Mouse (Mus musculus) layer of hippocampus, adult 9-11 months (tissue): Measurements from ENCODE around the gene Wwox.
A peak's percentile ranks its signal among the peaks of the same experiment; 100 is the strongest.

Experiments
- DNase-seq: peaks from one replicate; pipeline ENCODE4 v3.0.0; 2022

The Wwox gene

GRCm38 (mm10) chr8:114929597-114929996 is 490.1 kb downstream of the Wwox start:
- DNase-seq = no peak

GRCm38 (mm10) chr8:114932071-114932630 is 492.7 kb downstream of the Wwox start:
- no peak for DNase-seq

- no peak for DNase-seq
Measured at GRCm38 (mm10) chr8:114933248-114933647, 493.8 kb downstream of the Wwox start.

- DNase-seq = peak; percentile 28
Measured at GRCm38 (mm10) chr8:114936887-114937286, 497.4 kb downstream of the Wwox start.

GRCm38 (mm10) chr8:114939338-114939737 is 499.9 kb downstream of the Wwox start:
- DNase-seq = no peak

- DNase-seq = no peak
Measured at GRCm38 (mm10) chr8:114941096-114941495, 501.6 kb downstream of the Wwox start.

DNA sequence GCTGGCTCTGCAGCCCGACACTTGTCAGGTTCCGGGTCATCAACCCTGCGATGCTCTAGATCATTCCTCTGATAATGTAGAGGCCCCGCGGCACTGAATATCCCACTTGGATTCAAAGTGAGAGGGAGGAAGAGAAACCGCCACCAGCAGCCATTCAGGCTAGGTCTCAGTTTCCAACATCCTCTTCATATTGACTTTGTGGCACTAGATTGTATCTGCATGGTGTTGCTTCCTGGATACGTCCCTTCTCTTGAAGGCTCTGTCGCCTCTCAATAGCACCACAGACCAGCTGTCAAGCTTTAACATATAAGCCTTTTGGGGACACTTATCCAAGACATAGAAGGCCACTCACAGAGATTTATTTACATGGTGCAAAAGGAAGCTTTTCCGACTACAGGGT is 502.2 kb downstream of the Wwox start:
- DNase-seq = no peak

DNA sequence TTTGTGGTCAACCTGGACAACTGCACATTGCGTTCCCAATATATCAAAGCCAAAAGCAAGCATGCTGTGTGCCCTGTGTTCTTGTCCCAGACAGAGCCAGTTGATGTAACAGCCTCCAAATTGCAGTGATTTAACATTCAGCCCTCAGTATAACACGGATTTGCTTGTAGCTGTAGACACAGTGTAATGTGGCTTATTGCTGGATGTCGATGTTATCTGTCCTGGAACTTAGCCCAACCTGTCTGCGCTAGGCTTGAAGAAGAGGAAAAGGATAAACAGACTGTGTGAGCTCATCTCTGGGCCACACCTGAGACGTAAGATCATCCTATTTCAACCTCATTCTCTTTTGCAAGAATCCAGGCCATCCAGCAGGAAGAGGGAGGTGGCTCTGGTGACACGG is 508.5 kb downstream of the Wwox start:
- DNase-seq = no peak

- DNase-seq = no peak
Measured at GRCm38 (mm10) chr8:114956377-114957168, 517.1 kb downstream of the Wwox start.

- DNase-seq = no peak
Measured at GRCm38 (mm10) chr8:114958437-114959107, 519.1 kb downstream of the Wwox start.

DNA sequence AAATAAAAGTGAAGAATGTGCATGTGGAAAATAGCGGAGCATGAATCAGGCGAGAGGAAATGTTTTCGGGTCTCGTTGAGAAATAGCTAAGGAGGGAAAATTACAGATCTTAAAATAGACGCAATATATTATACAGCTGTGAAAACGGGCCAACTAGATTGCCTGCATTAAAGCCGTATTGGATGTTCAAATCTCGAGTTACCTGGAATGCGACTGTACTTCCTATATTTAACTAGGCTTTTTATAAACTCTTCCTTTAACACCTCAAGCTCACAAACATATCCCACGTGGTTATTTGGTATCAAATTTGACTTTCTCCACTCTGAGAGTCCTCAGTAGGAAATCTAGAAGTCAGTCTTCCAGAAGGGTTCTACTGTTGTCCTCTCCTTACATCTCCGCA is 520.0 kb downstream of the Wwox start:
- no peak for DNase-seq

GRCm38 (mm10) chr8:114962494-114962893 is 523.0 kb downstream of the Wwox start:
- DNase-seq = no peak

DNA sequence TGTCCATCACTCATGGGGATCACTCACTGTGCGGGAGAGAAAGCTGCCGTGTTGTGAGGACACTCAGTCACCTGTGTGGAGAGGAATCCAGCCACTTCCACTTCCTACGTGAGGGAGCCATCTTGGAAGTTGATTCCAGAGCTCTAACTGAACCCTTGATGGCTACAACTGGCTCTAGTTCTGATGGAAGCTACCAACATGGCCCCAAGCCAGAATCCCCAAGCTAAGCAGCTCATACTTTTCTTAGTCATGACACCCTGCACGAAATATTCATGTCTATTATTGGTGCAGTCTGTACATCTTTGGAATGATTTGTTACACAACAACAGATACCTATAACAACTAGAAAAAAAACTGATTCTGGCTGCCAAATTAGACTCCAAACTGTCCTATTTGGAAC is 523.8 kb downstream of the Wwox start:
- DNase-seq = no peak

- DNase-seq = no peak
Measured at GRCm38 (mm10) chr8:114964206-114964605, 524.8 kb downstream of the Wwox start.

- no peak for DNase-seq
Measured at GRCm38 (mm10) chr8:114968842-114969241, 529.4 kb downstream of the Wwox start.

DNA sequence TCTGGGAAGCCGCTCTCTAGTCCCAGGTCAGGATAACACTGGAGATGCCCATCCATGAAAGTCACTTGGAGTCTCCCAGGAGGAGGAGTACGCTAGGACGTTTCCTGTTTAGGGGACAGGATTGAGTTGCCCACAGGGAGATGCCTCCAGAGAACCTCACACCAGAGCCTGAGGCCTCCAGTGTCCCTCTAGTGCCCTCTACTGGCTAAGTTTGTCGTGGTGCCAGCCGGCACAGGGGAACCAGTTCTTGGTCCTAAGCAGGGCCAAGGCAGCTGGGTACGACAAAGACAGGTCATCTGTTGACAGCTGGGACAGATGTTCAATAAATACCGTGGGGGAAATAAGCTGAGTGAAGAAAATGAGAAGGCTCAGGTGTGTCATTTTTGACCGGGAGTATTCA is 531.9 kb downstream of the Wwox start:
- DNase-seq = peak; percentile 62

- DNase-seq = no peak
Measured at GRCm38 (mm10) chr8:114973002-114973461, 533.6 kb downstream of the Wwox start.

- DNase-seq = no peak
Measured at GRCm38 (mm10) chr8:114974336-114974950, 535.0 kb downstream of the Wwox start.

DNA sequence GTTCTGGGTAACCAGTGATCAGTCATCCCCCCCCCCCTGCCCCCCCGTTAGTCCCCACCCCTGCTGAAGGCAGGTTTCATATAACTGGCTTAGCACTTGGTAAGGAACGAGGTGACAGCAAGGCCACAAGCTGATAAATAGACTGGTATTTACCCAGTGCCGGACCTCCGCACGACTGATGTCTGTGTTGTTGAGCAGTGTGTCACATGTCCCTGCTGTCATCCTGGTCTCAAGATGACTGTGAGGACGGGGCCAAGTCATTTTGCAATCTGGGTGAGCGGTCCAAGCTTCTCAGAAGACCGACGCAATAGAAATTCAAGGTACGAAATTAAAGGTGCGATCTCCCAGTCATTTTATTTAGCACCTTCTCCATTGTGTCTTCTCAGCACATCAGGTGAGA is 538.3 kb downstream of the Wwox start:
- no peak for DNase-seq

DNA sequence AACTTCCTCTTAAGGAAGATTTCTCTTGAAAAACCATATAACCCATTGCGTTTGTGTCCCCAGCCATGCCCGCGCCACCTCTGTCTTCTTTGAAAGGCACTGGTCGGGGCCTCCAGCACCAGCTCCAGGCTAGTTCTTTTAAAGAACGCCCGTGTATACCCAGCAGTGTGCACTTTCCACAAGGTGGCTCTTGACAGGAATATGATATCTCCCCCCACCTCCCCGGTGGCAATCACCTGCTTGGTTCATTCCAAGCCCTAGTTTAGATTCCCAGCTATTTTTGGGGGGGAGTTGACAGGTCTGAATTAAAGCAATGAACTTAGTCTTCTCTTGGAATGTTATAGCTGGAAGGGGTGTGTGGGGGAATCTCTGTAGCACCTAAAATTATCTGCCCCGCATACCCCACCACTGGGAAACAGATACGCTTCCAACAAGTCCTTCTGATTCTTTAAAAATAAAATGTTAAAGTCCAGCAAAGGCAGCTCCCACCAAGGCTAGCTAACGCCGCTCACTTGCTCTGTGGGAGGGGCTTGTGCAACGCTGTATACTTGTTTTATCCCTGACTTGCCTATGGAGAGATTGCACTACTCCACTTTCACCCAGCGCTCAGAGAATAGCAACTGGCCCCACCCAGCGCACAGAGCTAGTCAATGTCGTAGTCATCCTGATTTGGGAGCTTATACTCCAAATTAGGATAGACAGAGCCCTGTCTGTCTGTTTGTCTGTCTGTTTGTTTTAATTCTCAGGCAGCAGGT is 538.9 kb downstream of the Wwox start:
- no peak for DNase-seq

DNA sequence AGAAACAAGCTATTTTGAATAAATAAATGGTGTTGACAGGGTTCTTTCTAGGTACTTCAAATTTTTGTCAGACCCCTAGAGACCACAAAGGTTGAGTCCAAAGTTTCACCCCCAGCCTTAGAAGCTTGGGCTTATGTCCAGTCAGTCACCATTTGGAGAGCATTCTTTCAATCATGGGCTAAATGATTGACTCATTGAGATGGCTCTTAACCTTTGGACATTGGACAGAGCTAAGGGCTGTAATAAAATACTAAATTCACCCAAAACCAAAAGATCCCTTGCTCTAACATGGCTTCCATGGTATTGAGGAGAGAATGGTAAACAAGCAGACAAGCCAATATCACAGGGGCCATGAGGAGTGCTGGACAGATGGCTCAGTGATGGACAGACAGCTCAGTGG is 540.2 kb downstream of the Wwox start:
- no peak for DNase-seq

GRCm38 (mm10) chr8:114982762-114983161 is 543.3 kb downstream of the Wwox start:
- no peak for DNase-seq

DNA sequence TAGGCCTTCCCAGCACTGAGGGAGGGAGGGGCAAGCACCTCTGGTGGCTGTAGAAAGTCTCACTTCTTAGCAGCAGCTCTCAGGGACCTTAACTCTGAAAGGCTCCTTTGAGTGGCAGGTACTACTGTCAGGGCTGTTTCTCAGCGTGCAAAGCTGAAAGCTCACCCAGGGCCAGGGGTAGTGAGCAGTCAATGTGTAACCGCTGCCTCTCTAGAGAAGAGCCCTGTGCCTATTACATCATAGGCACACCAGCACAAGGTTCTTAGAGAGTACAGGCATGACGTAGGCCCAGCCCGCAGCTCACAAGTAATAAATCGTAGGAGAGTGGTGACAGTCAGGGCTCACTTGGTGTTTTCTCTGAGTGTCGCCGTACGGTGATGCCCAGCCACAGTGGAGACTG is 545.0 kb downstream of the Wwox start:
- no peak for DNase-seq
